Mouse (Mus musculus) natural killer cell, adult 2 months (primary cell): Measurements from ENCODE around the gene Cga.
"Not testable (repeated sequence)": the region's sequence is repeated elsewhere in the genome, so short reads cannot be mapped to it uniquely, and the experiment has no call there.

ENCODE experiments used
- DNase-seq, 2 experiments: peaks; one replicate each; pipeline ENCODE4 v3.0.0; 2022; ENCODE audit warnings: low spot score in 2 of 2

Gene Cga

GRCm38 (mm10) chr4:34889101-34889811 is 4.3 kb upstream of the Cga start:
- DNase-seq, result no peak

GRCm38 (mm10) chr4:34889812-34890185 is 3.8 kb upstream of the Cga start:
- no peak for DNase-seq

- no peak for DNase-seq
These were observed 4.9 kb downstream of the Cga start for GRCm38 (mm10) chr4:34898497-34898896.

GRCm38 (mm10) chr4:34899322-34899721 is 5.7 kb downstream of the Cga start:
- no peak for DNase-seq

GRCm38 (mm10) chr4:34900155-34900554 is 6.6 kb downstream of the Cga start:
- no peak for DNase-seq

GRCm38 (mm10) chr4:34901166-34901565 is 7.6 kb downstream of the Cga start:
- DNase-seq, result no peak

- not testable (repeated sequence) for DNase-seq
These were observed 8.0 kb downstream of the Cga start for GRCm38 (mm10) chr4:34901582-34901981.

- DNase-seq, result peak; percentile 14 to 34
These were observed 11.8 kb downstream of the Cga start for GRCm38 (mm10) chr4:34905396-34905795.

GRCm38 (mm10) chr4:34906151-34906550 is 12.6 kb downstream of the Cga start:
- DNase-seq, result no peak

- DNase-seq, result no peak
These were observed 13.4 kb downstream of the Cga start for GRCm38 (mm10) chr4:34907026-34907425.

- no peak for DNase-seq
These were observed 14.5 kb downstream of the Cga start for GRCm38 (mm10) chr4:34908127-34908526.

GRCm38 (mm10) chr4:34911401-34911800 is 17.8 kb downstream of the Cga start:
- DNase-seq, result no peak

- DNase-seq, result no peak
These were observed 18.6 kb downstream of the Cga start for GRCm38 (mm10) chr4:34912171-34912570.

- DNase-seq, result no peak
These were observed 23.8 kb downstream of the Cga start for GRCm38 (mm10) chr4:34917400-34917799.

- peak; percentile 16 to 37 for DNase-seq
These were observed 28.7 kb downstream of the Cga start for GRCm38 (mm10) chr4:34922177-34922870.

GRCm38 (mm10) chr4:34928386-34928785 is 34.8 kb downstream of the Cga start:
- DNase-seq, result not testable (repeated sequence)

GRCm38 (mm10) chr4:34941046-34941445 is 47.5 kb downstream of the Cga start:
- no peak for DNase-seq

GRCm38 (mm10) chr4:34947181-34947580 is 53.6 kb downstream of the Cga start:
- DNase-seq, result no peak

GRCm38 (mm10) chr4:34953716-34954115 is 60.1 kb downstream of the Cga start:
- no peak for DNase-seq
